Mouse (Mus musculus) retina, postnatal 1 day (tissue): ENCODE measurements at regions not wholly inside any gene's neighbourhood (a gene's known extent, or its start where the extent isn't known, plus 50 kb on each side); places are given as distances from the start of the nearest gene placed in this dataset.
A peak's percentile ranks its signal among the peaks of the same experiment; 100 is the strongest.

Experiments used
- DNase-seq: peaks from one replicate; pipeline ENCODE4 v3.0.0-alpha.2; 2012

DNA sequence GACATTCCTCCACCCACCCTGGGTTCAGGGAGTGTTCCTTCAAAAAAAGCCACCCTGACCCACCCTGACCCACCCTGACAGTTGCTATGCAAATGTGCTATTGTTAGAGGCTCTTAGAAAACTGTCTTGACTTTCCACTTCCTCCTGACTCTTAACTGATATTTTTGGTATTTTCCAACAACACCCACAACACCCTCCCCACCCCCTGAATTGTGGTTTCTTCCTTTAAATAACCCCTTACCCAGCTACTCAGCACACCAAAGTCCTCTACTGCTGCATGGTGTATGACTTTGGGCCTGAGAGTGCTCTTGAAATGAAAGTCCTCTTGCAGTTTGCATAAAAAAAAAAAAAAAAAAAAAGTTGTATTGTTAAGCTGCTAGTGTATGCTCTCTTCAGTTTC is 1144.3 kb upstream of the Slc7a12 start:
- no peak for DNase-seq

DNA sequence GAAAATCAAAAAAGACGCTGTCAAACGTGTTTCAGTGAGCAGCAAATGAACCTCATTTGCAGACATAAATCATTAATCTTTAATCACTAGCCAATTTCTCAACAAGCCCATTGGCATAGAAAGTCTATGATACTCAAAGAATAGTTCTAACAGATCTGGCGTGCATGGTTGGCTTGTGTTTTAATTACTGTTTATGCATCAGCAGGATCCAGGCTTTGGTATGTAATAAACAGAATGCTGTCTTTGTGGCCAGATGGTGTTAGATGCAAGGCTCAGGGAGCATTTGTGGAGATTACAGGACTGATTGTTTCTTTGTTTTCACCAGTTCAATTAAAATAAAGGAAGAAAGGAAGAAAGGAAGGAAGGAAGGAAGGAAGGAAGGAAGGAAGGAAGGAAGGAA is 1094.3 kb upstream of the Slc7a12 start:
- DNase-seq, result peak; percentile 10
